Mouse (Mus musculus) forebrain, embryonic 11.5 days (tissue): ENCODE results near the gene Mreg. TPM values are rescaled to one million over a fixed set of nuclear protein-coding genes. Genes with fewer than 3 reads are reported as not detected.

Experiments
- ATAC-seq: fragments of 200-750 bp; cut with Nextera tagmentation; replicated peaks from 2 replicates; pipeline ENCODE4 v1.8.0; 2017; ENCODE audit warnings: moderate TSS enrichment; ENCODE audit not compliant: low FRiP score
- DNase-seq: peaks from one replicate; pipeline ENCODE4 v3.0.0-alpha.2; 2017; ENCODE audit warnings: low spot score
- H3K27ac ChIP-seq: fragments of 300-500 bp; sonication (generic); 2 replicates; pipeline ENCODE4 v1.5.1; 2014; ENCODE audit warnings: low read depth, low read length
- H3K27me3 ChIP-seq: fragments of 300-500 bp; sonication (generic); 2 replicates; pipeline ENCODE4 v1.6.1; 2014; ENCODE audit warnings: mild to moderate bottlenecking, low read length, mixed read lengths; ENCODE audit not compliant: control insufficient read depth, insufficient read depth
- H3K36me3 ChIP-seq: fragments of 300-500 bp; sonication (generic); 2 replicates; pipeline ENCODE4 v1.6.1; 2014; ENCODE audit warnings: mild to moderate bottlenecking, low read length, moderate library complexity, mixed read lengths; ENCODE audit not compliant: control insufficient read depth, insufficient read depth
- H3K4me1 ChIP-seq: fragments of 300-500 bp; sonication (generic); replicated peaks from 2 replicates; pipeline ENCODE4 v1.6.1; 2014; ENCODE audit warnings: low read length, mixed read lengths; ENCODE audit not compliant: control insufficient read depth, insufficient read depth
- H3K4me2 ChIP-seq: fragments of 300-500 bp; sonication (generic); 2 replicates; pipeline ENCODE4 v1.6.1; 2014; ENCODE audit warnings: low read depth, mild to moderate bottlenecking, low read length, moderate library complexity, mixed read lengths; ENCODE audit not compliant: severe bottlenecking
- H3K4me3 ChIP-seq: fragments of 300-500 bp; sonication (generic); 2 replicates; pipeline ENCODE4 v1.5.1; 2014; ENCODE audit warnings: low read depth, low read length
- H3K9ac ChIP-seq: fragments of 300-500 bp; sonication (generic); 2 replicates; pipeline ENCODE4 v1.6.1; 2014; ENCODE audit warnings: low read length
- H3K9me3 ChIP-seq: fragments of 300-500 bp; sonication (generic); 2 replicates; pipeline ENCODE4 v1.6.1; 2016; ENCODE audit warnings: low read length, mixed read lengths; ENCODE audit not compliant: control insufficient read depth
- WGBS: fragments of 180-500 bp; shearing (Covaris S2); extraction: QIAGEN DNeasy Blood & Tissue Kit; methylation state at CpG from one replicate; pipeline ENCODE4 v1.1.7; 2014; 5-methylcytosine and 5-hydroxymethylcytosine counted together
- polyA plus RNA-seq: library from polyadenylated mRNA; unstranded; fragments of >200 nt; fragmentation: Nextera tagmentation; extraction: Ambion mirVana; gene quantifications from 2 replicates; pipeline ENCODE4 v1.2.1, GENCODE M21; 2014

Mreg gene
- polyA plus RNA-seq, 1 experiment from 2014 or later = 3.3 TPM

DNA sequence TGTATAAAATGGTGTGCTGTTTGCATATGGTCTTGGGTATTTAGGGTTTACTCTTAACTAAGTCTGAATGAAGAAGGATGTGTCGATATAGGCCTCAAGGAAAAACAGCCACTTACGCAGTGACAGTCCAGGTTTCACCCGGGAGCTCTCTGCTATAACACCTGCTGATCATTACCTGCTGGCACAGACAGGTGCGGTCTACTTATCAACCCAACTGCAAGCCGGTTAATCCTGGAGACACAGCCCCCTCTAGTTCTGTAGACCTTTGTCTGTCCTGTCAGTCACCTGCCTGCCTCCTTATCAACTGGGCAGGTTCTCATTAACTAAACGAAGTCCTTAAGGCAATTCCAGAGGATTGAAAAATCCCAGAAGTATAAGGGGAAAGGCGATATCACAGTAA, 37.9 kb downstream of the Mreg start:
- Histone ChIP-seq H3K36me3 (no peaks in the 10 kb centered on the region), H3K27ac (no peak overlapping the region), H3K9me3 (no peaks in the 10 kb centered on the region), H3K4me2 (no peak overlapping the region), H3K4me3 (no peak overlapping the region), H3K27me3 (no peaks in the 10 kb centered on the region), H3K4me1 (no peaks in the 10 kb centered on the region), H3K9ac (no peak overlapping the region)
- WGBS = 76% methylated on average over 7 of the region's 7 CpGs
- DNase-seq (no peak), ATAC-seq (no peak)

DNA sequence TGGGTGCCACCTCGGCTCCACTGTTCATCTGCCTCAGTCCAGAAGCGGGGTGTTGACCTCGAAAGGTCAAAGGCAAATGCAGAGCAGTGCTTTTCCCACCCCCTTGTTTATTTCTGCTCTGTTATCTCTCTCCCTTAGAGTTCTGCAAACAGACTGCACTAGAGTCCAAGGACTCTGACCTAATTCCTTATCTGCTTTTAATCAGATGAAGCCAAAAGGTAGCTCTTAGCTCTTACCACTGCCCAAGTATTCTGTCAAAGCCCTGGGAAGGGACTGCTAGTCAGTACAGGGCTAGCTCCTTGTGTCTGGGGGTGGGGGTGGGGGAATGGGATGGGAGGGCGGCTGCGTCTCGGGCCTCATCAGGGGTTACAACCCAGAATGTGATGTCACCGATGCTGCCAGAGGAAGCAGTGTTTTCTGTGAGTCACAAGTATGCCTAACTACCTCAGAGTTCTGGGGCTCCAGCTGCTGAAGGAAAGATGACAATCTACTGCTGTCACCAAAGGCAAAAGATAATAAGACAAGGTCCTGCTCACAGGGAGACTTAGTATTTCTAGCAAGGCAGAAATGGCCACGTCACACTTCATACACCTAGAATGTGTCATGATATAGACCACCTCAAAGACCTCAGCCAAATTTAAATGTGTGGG, 38.6 kb downstream of the Mreg start:
- DNase-seq = no peak
- no peak overlapping the region for H3K9ac ChIP-seq
- no peaks in the 10 kb centered on the region for H3K9me3 ChIP-seq
- H3K4me2 ChIP-seq = no peak overlapping the region
- no peaks in the 10 kb centered on the region for H3K36me3 ChIP-seq
- WGBS = 84% methylated on average over 8 of the region's 8 CpGs
- ATAC-seq = no peak
- no peak overlapping the region for H3K27ac ChIP-seq
- no peak overlapping the region for H3K4me3 ChIP-seq
- no peaks in the 10 kb centered on the region for H3K4me1 ChIP-seq
- H3K27me3 ChIP-seq = no peaks in the 10 kb centered on the region

DNA sequence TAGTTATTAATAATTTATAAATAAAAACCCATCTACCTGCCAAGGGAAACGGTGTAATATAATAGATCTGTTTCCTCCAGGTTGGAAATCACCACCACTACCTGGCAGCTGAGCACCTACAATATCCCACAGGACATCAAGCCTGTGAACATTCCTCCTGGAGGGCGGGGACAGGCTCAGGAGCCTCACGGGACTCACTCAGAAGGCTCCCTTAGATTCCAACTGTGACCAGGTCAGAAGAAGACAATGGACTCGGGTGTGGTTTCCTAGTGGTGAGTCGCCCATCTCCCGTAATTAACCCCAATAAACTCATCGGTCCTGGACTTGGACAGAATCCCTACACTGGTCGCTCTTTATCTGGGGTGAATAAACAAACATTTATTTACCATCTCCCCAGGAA, 39.3 kb downstream of the Mreg start:
- Histone ChIP-seq H3K9me3 (no peaks in the 10 kb centered on the region), H3K4me1 (no peaks in the 10 kb centered on the region), H3K27ac (no peak overlapping the region), H3K4me3 (no peak overlapping the region), H3K27me3 (no peaks in the 10 kb centered on the region), H3K4me2 (no peak overlapping the region), H3K36me3 (no peaks in the 10 kb centered on the region), H3K9ac (no peak overlapping the region)
- WGBS = 90% methylated on average over 8 of the region's 8 CpGs
- ATAC-seq (no peak), DNase-seq (no peak)

DNA sequence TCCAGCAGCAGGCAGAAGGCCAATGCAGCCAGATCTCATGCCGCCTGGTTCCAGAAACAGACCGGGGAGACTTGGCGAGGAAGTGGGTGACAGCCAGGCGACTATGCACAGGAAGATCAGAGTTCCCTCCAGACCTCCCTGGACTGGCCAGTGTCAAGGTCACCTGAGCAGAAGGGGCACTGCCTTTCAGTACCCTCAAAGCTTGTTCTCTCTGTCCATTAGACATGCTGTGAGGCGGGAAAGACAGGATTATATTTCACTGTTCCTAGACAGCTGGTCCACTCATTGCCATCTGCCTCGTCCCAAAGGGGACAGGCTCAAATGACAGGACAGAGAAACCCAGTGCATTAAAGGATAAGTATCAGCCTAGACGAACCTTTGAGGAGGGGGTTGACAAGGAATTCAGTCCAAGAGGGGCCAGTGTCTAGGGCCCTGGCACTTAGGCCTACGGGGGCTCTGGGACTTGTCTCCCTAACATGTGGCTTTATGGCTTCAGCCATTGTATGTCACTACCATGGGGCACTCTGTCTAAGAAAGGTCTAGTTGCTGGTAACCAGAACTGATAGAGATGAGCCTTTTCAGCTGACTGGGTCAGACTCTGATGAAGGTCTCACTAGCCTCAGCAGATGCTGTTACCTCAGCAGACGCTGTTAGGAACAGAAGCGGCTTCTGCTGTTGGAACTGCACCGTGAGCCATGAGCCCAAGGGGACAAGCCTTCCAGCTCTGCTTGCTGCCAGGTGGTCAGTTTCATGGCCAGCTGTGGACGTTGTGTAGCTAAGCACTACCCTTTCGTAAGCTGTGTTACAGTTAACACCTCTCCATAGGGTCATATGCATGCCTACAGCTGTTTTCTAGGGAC, 40.9 kb downstream of the Mreg start:
- Histone ChIP-seq H3K4me3 (no peak overlapping the region), H3K9me3 (no peaks in the 10 kb centered on the region), H3K9ac (no peak overlapping the region), H3K4me1 (no peaks in the 10 kb centered on the region), H3K27me3 (no peaks in the 10 kb centered on the region), H3K27ac (no peak overlapping the region), H3K36me3 (no peaks in the 10 kb centered on the region), H3K4me2 (no peak overlapping the region)
- DNase-seq (no peak), ATAC-seq (no peak)
- WGBS = 85% methylated on average over 13 of the region's 13 CpGs

DNA sequence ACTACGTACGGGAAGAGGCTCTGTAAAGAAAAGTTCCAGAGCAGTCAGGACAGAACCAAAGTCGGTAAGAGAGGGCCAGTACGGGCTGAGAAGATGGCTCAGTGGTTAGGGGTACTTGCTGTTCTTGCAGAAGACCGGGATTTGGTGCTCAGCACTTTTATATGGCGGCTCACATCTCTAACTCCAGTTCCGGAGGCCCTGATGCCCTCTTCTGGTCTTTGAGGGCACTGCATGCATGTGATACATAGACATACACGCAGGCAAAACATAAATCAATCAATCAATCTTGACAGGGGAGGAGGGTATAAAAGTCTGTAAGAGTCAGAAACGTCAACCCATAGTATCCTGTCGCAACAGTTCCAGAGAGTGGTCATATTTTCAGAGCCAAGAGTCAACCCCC, 45.1 kb downstream of the Mreg start:
- H3K36me3 ChIP-seq = no peaks in the 10 kb centered on the region
- no peak overlapping the region for H3K9ac ChIP-seq
- no peaks in the 10 kb centered on the region for H3K9me3 ChIP-seq
- no peak for DNase-seq
- H3K4me3 ChIP-seq = no peak overlapping the region
- no peak for ATAC-seq
- no peak overlapping the region for H3K27ac ChIP-seq
- 93% methylated on average over 10 of the region's 10 CpGs for WGBS
- no peaks in the 10 kb centered on the region for H3K27me3 ChIP-seq
- no peaks in the 10 kb centered on the region for H3K4me1 ChIP-seq
- no peak overlapping the region for H3K4me2 ChIP-seq

DNA sequence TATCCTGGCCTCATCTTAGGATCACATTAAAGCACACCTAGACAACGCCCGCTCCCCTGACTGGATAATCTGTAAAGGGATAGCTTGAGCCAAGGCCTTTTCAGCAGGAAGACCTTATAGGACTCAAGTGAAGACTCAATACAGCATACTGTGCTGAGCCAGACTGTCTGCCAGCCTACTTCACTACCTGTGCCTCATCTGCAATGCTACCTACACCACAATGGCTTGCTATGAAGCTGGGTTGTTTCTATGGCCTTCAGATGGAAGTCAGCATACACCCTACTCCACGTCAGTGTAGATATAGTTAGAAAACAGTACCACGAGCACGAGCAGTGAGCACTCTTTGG, 45.7 kb downstream of the Mreg start:
- Histone ChIP-seq H3K27ac (no peak overlapping the region), H3K27me3 (no peaks in the 10 kb centered on the region), H3K9ac (no peak overlapping the region), H3K36me3 (no peaks in the 10 kb centered on the region), H3K4me3 (no peak overlapping the region), H3K4me1 (no peaks in the 10 kb centered on the region), H3K4me2 (no peak overlapping the region), H3K9me3 (no peaks in the 10 kb centered on the region)
- no peak for DNase-seq
- WGBS = 97% methylated on average over 5 of the region's 5 CpGs
- ATAC-seq = no peak

GRCm38 (mm10) chr1:72165723-72166467, 46.2 kb downstream of the Mreg start:
- Histone ChIP-seq H3K4me1 (no peaks in the 10 kb centered on the region), H3K27me3 (no peaks in the 10 kb centered on the region), H3K4me2 (no peak overlapping the region), H3K27ac (no peak overlapping the region), H3K4me3 (no peak overlapping the region), H3K9ac (no peak overlapping the region), H3K36me3 (no peaks in the 10 kb centered on the region), H3K9me3 (no peaks in the 10 kb centered on the region)
- 92% methylated on average over 20 of the region's 20 CpGs for WGBS
- ATAC-seq (no peak), DNase-seq (no peak)

DNA sequence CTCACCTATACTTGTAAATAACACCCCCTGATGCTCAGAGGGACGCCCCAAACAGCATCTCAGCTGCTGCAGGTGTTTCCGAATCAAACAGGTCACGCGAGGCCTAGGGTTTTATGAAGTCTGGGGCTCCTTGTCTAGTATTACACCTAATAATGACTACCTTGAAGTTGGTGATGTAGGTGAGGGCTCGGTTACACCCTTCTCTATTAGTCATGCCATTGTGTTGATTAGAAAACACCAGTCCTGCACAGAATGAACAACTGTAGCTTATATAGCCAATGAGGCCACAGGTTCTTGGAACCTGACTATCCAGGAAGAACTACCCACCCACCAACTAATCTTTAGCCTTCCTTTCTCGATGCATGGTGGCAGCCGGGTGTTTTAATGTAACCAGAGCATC, 51.8 kb downstream of the Mreg start:
- no peaks in the 10 kb centered on the region for H3K36me3 ChIP-seq
- H3K27ac ChIP-seq = no peak overlapping the region
- no peak overlapping the region for H3K4me2 ChIP-seq
- no peaks in the 10 kb centered on the region for H3K27me3 ChIP-seq
- no peaks in the 10 kb centered on the region for H3K9me3 ChIP-seq
- no peak overlapping the region for H3K9ac ChIP-seq
- no peak for DNase-seq
- WGBS = 90% methylated on average over 7 of the region's 7 CpGs
- no peak for ATAC-seq
- H3K4me1 ChIP-seq = no peaks in the 10 kb centered on the region
- H3K4me3 ChIP-seq = no peak overlapping the region
